Mouse (Mus musculus): ENCODE data around the gene D10Jhu81e.

DNA sequence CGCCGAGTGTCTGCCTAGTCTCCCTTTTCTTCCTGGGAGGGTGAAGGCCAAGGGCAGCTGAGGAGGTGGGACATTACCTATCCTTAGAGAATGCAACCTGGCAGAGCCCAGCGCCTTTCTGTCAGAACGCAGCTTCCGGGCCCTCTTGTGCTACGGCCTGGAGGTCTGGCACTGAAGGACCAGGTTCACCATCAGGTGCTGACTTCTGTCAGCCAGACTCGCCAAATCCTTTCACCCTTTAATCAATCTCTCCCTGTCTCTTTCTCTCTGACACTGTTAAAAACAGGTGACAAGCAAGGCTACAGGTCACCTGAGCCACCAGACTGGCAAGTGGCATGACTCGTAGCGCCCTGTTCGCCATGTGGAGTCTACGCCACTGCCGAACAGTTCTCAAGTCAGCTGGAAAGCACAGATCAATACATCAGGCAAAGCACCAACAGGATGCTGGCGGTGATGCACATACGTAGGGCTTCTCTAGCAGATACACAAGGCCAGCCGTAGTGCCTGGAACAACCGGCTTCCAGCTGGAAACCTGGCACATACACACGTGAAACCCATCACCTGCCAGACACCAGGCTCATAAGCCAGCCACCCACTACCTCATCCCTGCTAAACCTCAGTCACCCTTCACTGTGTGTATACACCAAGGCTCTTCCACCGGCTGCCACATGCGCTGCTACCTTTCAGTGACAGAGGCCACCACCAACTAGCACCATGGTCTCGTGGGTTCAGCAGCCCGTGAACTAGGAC is 4.2 kb downstream of the D10Jhu81e start:
- no peak for TF ChIP-seq POLR2A (IDR thresholded peaks at IDR 0.05; ENCODE audit: insufficient read depth, low read length)
- no peak for TF ChIP-seq CTCF (IDR thresholded peaks at IDR 0.05; ENCODE audit: low read depth, low read length)

All from ES-Bruce4 (cell line).